Mouse (Mus musculus): ENCODE data around the gene AB124611. TPM values are rescaled to one million over a fixed set of nuclear protein-coding genes. Genes with fewer than 3 reads are reported as not detected.
"Not testable (repeated sequence)": the region's sequence is repeated elsewhere in the genome, so short reads cannot be mapped to it uniquely, and the experiment has no call there.

AB124611 gene
- total RNA-seq, 1 experiment from 2014 or later = 11.5 TPM

DNA sequence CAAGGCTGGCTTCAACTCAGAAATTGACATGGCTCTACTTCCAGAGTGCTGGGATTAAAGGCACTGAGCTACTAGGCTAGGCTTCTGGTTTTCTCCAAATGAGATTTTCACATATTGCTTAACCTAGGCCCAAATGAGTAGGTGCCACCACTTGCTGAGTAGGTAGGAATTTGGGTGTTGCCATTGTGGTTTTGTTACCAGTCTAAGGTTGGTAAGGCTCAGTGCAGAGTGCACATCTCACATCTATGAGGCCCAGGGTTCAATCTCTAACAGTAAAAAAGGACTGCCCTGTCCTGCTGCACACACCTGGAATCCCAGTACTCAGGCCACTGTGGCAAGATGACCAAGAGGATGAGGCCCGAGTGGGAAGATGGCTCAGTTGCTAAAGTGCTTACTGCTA lies 59.4 kb downstream of the AB124611 start:
- ATAC-seq (replicated peaks in 1 of 2; ENCODE audit: insufficient read depth in 1 of 2, low FRiP score in 2 of 2, low TSS enrichment in 1 of 2, low read depth in 1 of 2, poor library complexity in 2 of 2, severe bottlenecking in 2 of 2) = no peak

DNA sequence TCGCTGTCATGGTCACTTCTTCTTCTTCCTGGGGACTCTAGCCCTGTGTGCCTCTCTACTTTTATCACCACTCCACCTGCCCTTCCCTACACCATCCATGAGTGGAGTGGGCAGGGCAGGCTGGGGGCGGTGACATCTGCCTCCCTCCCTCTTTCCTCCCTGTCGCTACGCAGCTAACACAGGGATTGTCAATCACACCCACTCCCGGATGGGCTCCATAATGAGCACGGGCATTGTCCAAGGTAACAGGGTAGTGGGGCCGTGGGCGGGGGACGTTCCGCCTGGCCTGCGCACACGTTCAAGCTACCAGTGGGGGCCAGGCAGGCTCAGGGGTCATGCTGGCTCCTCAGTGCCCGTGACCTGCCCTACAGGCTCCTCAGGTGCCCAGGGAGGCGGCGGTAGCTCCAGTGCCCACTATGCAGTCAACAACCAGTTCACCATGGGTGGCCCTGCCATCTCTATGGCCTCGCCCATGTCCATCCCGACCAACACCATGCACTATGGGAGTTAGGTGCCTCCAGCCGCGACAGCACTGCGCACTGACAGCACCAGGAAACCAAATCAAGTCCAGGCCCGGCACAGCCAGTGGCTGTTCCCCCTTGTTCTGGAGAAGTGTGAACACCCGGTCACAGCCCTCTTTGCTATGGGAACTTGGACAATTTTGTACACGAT lies 61.8 kb downstream of the AB124611 start:
- no peak for ATAC-seq (replicated peaks in 1 of 2; ENCODE audit: insufficient read depth in 1 of 2, low FRiP score in 2 of 2, low TSS enrichment in 1 of 2, low read depth in 1 of 2, poor library complexity in 2 of 2, severe bottlenecking in 2 of 2)

DNA sequence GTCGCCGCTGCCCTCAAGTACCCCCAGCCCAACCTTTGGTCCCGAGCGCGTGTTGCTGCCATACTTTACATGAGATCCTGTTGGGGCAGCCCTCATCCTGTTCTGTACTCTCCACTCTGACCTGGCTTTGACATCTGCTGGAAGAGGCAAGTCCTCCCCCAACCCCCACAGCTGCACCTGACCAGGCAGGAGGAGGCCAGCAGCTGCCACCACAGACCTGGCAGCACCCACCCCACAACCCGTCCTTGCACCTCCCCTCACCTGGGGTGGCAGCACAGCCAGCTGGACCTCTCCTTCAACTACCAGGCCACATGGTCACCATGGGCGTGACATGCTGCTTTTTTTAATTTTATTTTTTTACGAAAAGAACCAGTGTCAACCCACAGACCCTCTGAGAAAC lies 62.4 kb downstream of the AB124611 start:
- no peak for ATAC-seq (replicated peaks in 1 of 2; ENCODE audit: insufficient read depth in 1 of 2, low FRiP score in 2 of 2, low TSS enrichment in 1 of 2, low read depth in 1 of 2, poor library complexity in 2 of 2, severe bottlenecking in 2 of 2)

DNA sequence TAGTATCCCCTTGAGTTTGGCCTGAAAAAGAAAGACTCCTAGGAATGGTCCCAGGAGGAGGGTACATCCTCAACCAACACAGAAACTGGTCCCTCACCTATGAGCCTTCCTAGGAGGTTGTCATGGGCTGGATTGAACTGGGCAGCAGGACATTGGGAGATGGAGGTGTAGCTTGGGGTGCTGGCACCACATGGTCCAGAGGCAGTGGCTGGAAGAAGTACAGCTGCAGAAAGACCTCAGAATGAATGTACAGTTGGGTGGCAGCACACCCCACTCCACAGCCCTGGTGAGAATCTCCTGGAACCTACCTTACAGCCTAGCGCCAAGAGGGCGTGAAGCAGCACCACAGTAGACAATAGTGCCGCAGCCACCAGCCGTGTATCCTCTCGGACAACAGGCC lies 63.6 kb downstream of the AB124611 start:
- no peak for ATAC-seq (replicated peaks in 1 of 2; ENCODE audit: insufficient read depth in 1 of 2, low FRiP score in 2 of 2, low TSS enrichment in 1 of 2, low read depth in 1 of 2, poor library complexity in 2 of 2, severe bottlenecking in 2 of 2)

DNA sequence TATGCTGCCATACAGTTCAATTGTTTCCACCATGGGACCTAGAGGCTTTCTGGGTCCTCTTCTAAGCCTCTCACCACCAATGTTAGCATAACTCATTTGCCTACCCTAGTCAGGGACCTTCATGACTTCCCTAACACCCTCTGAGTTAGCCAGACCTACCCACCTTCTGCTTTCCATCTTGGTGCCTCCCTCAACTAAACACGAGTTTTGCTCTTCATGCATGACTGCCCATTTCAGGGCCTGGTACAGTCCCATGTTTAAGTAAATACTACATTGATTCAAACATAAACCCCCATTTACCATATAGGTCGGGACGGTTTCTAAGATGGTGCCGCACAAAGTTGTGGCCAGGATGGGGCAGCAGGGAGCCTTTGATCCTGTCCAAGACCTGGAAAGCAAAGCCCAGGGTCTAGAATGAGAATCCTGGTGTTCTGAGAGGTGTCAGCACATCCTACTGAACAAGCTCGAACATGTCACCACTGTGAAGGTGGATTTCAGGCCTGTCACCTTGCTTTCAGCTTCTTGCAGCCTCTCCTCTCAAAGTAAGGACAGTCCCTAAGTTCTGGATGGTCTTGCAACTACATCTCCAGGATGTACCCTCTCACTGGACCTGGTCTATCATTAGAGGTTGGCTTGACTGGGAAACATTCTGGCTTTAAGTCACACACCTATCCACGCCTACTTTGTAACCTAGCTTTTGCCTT lies 65.3 kb downstream of the AB124611 start:
- no peak for ATAC-seq (replicated peaks in 1 of 2; ENCODE audit: insufficient read depth in 1 of 2, low FRiP score in 2 of 2, low TSS enrichment in 1 of 2, low read depth in 1 of 2, poor library complexity in 2 of 2, severe bottlenecking in 2 of 2)

DNA sequence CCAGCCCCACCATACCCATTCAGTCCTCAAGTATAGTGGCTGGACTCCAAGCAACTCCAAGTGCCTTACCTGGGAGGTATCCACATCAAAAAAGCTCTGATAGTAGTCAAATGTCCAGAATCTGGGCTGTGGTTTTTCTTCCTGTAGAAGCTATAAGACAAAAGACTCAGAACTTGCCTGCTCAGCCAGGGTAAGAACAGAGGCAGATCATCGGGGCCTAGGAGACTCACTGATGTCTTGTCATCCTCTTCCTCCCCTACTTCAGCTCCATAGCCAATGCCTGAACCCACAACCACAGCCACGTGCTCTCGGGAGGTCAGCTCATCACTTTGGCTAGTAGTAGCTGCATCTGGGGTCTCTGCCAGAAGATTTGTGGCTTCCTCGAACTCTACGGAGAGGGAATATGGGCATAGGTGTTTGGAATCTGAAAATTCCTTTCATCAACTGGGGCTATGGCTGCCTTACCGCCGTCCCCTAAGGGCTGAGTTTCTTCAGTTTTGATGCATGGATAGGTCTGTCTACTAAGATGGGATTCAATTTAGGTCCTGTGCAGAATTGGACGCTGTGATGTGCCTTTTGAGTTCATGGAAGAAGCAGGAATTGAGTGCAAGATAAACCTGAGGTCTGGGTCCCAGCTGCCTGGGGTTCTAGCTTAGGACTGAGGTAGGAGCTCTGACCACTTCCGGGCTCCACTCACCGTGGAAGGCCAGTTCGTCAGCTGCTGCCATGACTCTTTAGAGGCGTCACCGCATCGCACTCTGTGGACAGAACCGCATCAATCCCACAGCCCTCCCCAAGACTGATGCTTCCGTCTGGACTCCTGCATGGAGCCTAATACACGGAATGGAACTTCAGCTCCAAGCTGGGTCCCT lies 66.1 kb downstream of the AB124611 start:
- peak; percentile 38 to 52; a peak in 3 of 4 replicates for ATAC-seq (replicated peaks in 1 of 2; ENCODE audit: insufficient read depth in 1 of 2, low FRiP score in 2 of 2, low TSS enrichment in 1 of 2, low read depth in 1 of 2, poor library complexity in 2 of 2, severe bottlenecking in 2 of 2)

DNA sequence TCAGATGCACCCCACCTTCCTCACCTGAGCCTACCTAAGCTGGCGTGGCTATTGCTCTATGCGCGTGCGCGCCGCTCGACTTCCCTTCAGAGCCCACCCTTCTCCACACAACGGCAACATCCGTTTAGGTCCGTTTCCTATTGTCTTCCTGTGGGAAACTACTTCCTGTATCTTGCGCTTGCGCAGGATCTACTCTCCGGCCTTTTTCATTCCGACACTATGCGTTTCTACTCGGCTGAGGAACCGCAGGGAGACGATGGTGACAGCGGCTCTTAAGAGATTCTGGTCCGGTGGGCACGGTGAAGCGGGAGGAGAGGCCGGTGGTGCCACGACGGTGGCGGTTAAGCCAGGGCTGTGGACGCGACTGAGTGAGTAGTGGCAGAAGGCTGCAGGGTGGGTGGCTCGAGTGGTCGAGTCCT lies 66.7 kb downstream of the AB124611 start, which contains the start of the genes Timm29 and Yipf2:
TSS of gene Timm29 (plus strand) at position 20 of the 419 bp plus-strand sequence.
TSS of gene Yipf2 (minus strand) at position 126 of the 419 bp plus-strand sequence.
- peak; percentile 82 to 83 for ATAC-seq (replicated peaks in 1 of 2; ENCODE audit: insufficient read depth in 1 of 2, low FRiP score in 2 of 2, low TSS enrichment in 1 of 2, low read depth in 1 of 2, poor library complexity in 2 of 2, severe bottlenecking in 2 of 2)

DNA sequence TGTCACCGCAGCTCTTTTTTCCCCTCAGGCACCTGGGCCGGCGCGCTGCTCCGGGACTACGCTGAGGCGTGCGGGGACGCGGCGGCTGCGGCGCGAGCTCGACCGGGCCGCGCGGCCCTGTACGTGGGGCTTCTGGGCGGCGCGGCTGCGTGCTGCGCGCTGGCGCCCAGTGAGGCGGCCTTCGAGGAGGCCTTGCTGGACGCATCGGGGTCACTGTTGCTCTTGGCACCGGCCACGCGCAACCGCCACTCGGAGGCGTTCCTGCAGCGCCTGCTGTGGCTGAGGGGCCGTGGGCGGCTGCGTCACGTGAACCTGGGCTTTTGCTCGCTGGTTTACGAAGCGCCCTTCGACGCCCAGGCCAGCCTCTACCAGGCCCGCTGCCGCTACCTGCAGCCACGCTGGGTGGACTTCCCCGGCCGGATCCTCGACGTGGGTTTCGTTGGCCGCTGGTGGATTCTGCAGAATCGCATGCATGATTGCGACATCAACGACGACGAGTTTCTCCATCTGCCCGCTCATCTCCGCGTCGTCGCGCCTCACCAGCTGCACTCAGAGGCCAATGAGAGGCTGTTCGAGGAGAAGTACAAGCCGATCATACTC lies 67.2 kb downstream of the AB124611 start:
- no peak; a peak in 1 of 4 replicates for ATAC-seq (replicated peaks in 1 of 2; ENCODE audit: insufficient read depth in 1 of 2, low FRiP score in 2 of 2, low TSS enrichment in 1 of 2, low read depth in 1 of 2, poor library complexity in 2 of 2, severe bottlenecking in 2 of 2)

DNA sequence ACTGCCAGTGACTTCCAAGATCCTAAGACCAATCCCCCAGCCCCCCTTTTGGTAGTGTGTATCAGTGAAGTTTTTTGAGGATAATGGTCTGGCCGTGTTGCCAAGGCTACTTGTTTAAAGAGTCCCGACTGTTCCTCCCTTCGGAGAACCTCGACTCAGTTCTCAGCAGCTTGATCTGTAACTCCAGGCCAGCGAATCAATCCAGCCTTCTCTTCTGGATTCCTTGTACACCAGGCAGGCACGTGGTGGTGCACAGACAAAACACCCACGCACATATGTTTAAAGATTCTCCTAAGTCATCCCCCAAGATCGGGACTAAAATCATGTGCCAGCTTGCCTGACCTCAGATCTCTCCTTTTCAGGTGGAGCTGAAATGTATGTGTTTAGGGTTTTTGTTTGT lies 68.4 kb downstream of the AB124611 start:
- not testable (repeated sequence) for ATAC-seq (replicated peaks in 1 of 2; ENCODE audit: insufficient read depth in 1 of 2, low FRiP score in 2 of 2, low TSS enrichment in 1 of 2, low read depth in 1 of 2, poor library complexity in 2 of 2, severe bottlenecking in 2 of 2)

DNA sequence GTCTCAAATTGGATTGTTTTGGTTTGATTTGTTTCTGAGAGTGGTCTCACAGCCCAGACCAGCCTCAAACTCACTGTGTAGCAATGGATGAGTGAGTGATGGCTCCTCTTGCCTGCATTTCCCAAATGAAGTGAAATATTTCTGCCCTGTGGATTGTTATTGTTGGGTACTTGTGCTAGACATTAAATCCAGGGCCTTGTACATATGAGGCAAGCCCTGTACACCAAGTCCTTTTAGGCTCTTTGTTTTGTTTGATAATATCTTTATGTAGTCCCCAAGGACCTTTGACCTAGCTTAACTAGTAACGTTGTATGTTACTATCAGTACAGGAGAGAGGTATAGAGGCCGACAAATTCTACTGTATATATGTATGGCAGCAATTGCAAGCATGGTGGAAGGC lies 68.9 kb downstream of the AB124611 start:
- ATAC-seq (replicated peaks in 1 of 2; ENCODE audit: insufficient read depth in 1 of 2, low FRiP score in 2 of 2, low TSS enrichment in 1 of 2, low read depth in 1 of 2, poor library complexity in 2 of 2, severe bottlenecking in 2 of 2) = no peak

Other genes starting within 250 kb of the AB124611 start
- 64.0 and 98.0 TPM in 2 replicates for gene Kri1, start 238.2 kb upstream of the AB124611 start, total RNA-seq (2017)
- gene Cdkn2d, start 234.8 kb upstream of the AB124611 start, total RNA-seq (2017) = 14.8 and 30.4 TPM in 2 replicates
- 0.56 TPM in 1 of 2 replicates, not detected in the other for gene Ap1m2, start 213.8 kb upstream of the AB124611 start, total RNA-seq (2017)
- gene Slc44a2, start 205.5 kb upstream of the AB124611 start, total RNA-seq (2017) = 65.7 and 97.9 TPM in 2 replicates
- 98.6 and 163 TPM in 2 replicates for gene Ilf3, start 158.3 kb upstream of the AB124611 start, total RNA-seq (2017)
- gene Qtrt1, start 114.3 kb upstream of the AB124611 start, total RNA-seq (2017) = 19.3 and 23.4 TPM in 2 replicates
- gene Dnm2, start 101.3 kb upstream of the AB124611 start, total RNA-seq (2017) = 80.9 and 87.0 TPM in 2 replicates
- gene Tmed1, start 15.9 kb upstream of the AB124611 start, total RNA-seq (2017) = 9.7 and 18.0 TPM in 2 replicates
- gene Carm1, start 20.7 kb downstream of the AB124611 start, total RNA-seq (2017) = 21.0 and 26.5 TPM in 2 replicates
- 35.6 and 52.2 TPM in 2 replicates for gene Timm29, start 66.5 kb downstream of the AB124611 start, total RNA-seq (2017)
- 12.3 and 12.4 TPM in 2 replicates for gene Yipf2, start 66.7 kb downstream of the AB124611 start, total RNA-seq (2017)
- 70.1 and 86.5 TPM in 2 replicates for gene Smarca4, start 90.0 kb downstream of the AB124611 start, total RNA-seq (2017)
- 22.2 and 22.4 TPM in 2 replicates for gene Ldlr, start 197.3 kb downstream of the AB124611 start, total RNA-seq (2017)
- gene Spc24, start 234.1 kb downstream of the AB124611 start, total RNA-seq (2017) = 79.7 and 117 TPM in 2 replicates

Measured in hematopoietic stem cell, adult 5-6 weeks (primary cell).